Mouse (Mus musculus): ENCODE measurements around the gene 4921507P07Rik. TPM values are rescaled to one million over a fixed set of nuclear protein-coding genes. Genes with fewer than 3 reads are reported as not detected.
"Not testable (repeated sequence)": the region's sequence is repeated elsewhere in the genome, so short reads cannot be mapped to it uniquely, and the experiment has no call there.

Gene 4921507P07Rik
- total RNA-seq, 2 experiments from 2014 or later = 0.15 to 0.27 TPM

- no peak for DNase-seq
Observed at GRCm38 (mm10) chr6:50557566-50557965, 38.9 kb downstream of the 4921507P07Rik start.

DNA sequence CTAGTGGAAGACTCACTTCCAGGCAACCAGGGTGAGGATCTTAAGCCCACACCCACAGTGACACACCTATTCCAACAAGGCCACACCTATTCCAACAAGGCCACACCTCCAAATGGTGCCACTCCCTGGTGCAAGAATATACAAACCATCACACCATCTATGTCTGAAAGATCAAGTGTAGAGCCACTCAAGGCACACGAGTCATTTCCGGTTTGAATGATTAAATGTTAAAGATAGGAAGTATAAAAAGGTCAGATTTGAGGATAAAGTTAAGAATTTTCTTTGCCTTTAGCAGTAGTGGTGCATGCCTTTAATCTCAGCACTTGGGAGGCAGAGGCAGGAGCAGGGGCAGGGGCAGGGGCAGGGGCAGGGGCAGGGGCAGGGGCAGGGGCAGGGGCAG is 42.2 kb downstream of the 4921507P07Rik start:
- not testable (repeated sequence) for DNase-seq

DNA sequence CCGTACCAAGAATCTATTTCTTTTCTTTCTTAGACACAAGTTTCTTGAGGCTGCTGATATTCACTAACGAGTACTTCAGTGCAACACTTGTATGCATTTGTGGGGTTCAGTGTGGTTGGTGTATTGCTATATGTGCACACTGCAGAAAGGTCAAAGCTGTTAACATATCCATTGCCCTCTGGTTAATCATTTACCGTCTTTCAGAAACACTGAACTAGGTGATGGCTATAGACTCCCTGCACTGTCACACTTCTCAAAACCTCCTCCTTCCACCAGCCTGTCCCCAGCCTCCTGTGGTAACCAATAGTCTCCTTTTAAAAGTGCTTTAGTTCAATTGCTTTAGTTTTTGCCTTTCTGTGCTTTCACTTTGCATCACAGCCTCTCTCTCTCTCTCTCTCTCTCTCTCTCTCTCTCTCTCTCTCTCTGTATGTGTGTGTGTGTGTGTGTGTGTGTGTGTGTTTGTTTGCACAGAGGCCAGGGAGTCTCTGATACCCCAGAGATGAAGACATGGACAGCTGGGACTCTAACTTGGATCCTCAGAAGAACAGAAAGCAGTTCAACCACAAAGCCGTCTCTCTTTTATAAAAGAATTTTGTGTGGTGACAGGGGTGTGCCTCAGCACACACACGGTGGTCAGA is 43.4 kb downstream of the 4921507P07Rik start:
- DNase-seq = no peak

- DNase-seq = peak in 1 of 2 experiments; percentile 21
Observed at GRCm38 (mm10) chr6:50549791-50550190, 46.6 kb downstream of the 4921507P07Rik start.

DNA sequence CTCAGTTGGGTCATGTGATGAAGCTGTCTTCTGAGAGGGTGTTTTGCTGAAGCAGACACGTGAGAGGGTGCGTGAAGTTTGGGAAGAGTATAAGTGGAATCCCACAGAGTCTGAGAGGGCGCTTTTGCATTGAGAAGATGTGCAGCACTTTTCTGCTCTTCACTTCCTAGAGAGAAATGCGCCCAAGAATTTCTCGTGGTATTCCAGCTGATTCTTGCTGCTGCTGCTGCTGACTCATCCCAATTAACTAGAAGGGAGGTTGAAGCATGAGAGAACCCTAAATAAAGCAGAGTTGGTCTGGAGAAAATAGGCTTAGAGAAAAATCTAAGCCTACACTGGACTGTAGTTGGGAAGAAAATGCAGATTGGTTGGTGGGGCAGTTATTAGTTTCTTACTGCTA is 47.4 kb downstream of the 4921507P07Rik start:
- no peak for DNase-seq

GRCm38 (mm10) chr6:50545412-50546043 is 50.9 kb downstream of the 4921507P07Rik start:
- DNase-seq = no peak

DNA sequence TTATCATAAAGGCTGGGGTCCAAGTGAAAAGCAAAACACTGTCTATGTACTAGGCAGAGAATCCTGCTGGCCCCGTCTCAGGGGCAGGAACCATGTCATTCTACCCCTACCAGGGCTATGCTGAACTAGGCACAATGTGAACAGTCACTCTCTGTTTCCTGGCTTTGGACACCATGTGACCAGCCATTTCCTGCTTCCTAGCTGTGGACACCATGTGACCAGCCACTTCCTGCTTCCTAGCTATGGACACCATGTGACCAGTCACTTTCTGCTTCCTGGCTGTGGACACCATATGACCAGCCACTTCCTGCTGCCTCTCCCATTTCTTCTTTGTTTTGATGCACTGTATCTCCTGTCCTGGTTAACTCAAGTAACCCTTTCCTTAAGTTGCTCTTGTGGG is 53.9 kb downstream of the 4921507P07Rik start:
- DNase-seq = no peak

DNA sequence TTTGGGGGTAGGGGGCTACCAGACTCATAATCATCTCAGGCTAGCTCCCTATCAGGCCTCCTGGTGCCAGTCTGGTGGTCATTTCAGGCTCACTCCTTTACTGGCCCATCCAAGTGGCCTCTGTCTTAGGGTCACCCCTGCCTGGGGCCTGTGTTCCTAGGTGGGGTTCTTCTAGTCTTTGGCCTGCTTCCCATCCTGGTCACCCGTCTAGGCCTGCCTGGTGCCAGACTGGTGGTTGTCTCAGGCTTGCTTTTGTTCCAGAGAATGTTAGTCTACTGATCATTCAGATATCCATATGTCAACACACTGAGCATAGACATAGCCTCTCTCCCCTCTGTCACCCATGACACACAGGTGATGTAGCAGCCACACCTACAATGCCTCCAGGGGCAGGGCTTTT is 56.8 kb downstream of the 4921507P07Rik start:
- DNase-seq = no peak

- DNase-seq = peak; percentile 56 to 75
Observed at GRCm38 (mm10) chr6:50536461-50536892, 60.0 kb downstream of the 4921507P07Rik start.

DNA sequence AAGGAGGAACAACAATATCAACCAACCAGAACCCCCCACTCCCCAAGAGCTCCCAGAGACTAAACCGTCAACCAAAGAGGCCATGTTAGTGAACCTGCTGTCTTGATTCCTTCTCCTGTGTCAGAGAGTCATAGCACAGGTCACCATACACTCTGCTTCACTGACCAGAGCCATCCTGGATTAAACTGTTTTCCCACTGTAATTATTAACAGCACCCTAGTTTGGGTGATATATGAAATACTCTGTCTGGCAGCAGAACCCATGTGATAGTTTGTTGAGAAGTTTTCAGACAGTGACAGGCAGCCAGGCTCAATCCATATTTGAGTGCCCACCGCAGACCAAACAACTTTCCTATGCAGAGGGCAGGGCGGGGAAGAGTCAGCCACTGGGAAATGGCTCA is 61.1 kb downstream of the 4921507P07Rik start:
- DNase-seq = no peak

DNA sequence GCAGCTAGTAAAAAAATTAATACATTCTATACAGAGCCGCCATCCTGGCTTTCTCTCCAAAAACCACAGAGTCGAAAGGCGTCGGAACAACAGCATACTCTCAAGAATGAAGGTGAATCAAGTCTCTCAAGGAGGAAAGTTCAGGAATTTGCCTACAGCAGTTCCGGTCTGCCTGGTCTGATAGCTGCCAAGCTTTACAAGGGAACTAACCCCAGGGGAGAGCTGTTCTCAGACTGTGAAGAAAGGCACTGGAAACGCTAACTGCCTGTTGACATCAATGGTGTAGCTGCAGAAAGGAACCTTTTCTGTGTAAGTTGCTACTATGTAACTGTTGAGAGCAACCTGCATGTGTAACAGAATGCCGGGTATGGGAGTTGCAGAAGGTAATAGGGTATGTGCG is 64.5 kb downstream of the 4921507P07Rik start:
- DNase-seq = no peak

DNA sequence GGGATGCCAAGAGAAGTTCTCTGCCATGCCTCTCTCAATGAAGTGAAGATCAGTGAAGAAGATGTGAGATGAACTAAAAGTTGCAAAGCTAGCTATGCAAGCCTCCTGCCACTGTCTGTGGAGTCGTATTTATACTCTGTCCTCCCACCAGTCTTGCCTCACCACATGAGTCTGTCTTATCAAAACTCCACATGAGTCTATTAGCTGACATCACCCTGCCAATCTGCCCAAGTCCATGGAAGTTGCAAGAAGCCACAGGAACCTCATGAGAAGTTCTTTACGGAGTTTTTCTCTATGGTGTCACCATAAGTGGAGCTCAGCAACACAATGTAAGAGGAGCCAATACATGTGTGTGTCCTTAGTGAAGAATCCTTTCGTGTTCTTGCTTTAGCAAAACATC is 65.4 kb downstream of the 4921507P07Rik start:
- DNase-seq = no peak

GRCm38 (mm10) chr6:50529194-50529593 is 67.2 kb downstream of the 4921507P07Rik start:
- no peak for DNase-seq

DNA sequence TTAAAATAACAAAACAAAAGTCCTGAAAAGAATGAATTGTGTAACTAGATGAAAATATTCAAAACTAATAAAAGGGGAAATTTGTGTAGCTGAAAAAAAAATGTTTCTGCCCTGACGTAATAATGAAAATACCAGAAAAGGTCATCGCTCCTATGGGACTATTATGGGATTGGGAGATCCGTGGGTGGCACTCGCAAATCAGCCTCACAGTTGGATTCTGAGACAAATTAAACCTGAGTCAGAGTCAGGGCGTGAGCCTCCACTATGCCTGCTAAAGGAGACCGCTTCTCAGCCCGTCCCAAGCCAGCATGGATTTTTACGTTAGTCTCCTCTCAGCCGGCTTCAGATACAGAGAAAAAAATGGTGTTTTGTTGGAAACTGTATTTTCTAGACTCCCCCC is 69.0 kb downstream of the 4921507P07Rik start:
- no peak for DNase-seq

DNA sequence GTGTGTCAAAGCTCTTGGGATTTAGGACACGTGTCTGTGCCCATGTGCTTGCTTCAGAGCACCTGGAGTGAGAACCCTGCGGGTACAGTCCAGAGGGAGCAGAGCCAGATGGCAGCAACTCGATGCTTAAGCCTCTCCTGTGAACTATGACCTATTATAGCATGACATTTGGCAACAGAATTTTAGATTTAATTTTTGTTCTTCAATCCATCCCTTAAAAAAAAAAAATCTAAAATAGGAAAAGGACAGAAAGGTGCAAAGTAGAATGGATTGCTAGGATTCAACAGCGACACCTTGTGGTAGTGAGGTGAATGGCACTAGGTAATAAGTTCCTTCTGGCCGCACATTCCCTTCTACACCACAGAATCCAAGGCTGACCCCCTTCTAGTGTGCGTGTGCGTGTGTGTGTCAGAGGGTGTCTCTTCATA is 69.8 kb downstream of the 4921507P07Rik start:
- peak; percentile 22 to 47 for DNase-seq

- DNase-seq = no peak
Observed at GRCm38 (mm10) chr6:50525846-50526245, 70.6 kb downstream of the 4921507P07Rik start.

GRCm38 (mm10) chr6:50524261-50524896 is 72.1 kb downstream of the 4921507P07Rik start:
- DNase-seq = no peak

Small RNA genes lying within 50 kb of the gene (microRNA-seq; reads per million reads assigned to microRNA genes)
- gene Mir6371 = 0 reads per million in 2 experiments

Other genes starting within 250 kb of the 4921507P07Rik start
- 10 to 100 TPM; 18.2 to 22.5 TPM for gene Osbpl3, start 140.4 kb downstream of the 4921507P07Rik start, total RNA-seq (2021)
- gene Cycs, start 30.1 kb downstream of the 4921507P07Rik start, total RNA-seq (2021) = 10 to 100 TPM; 45.4 to 46.7 TPM
- gene Npvf, start 57.8 kb upstream of the 4921507P07Rik start, total RNA-seq (2021) = not detected

All from layer of hippocampus, postnatal 36 days (tissue).